Mouse (Mus musculus) kidney, embryonic 14.5 days (tissue): ENCODE measurements around the gene Zfr2. TPM values are rescaled to one million over a fixed set of nuclear protein-coding genes. Genes with fewer than 3 reads are reported as not detected.
A peak's percentile ranks its signal among the peaks of the same experiment; 100 is the strongest.

ENCODE experiments used
- ATAC-seq: fragments of 200-750 bp; cut with Nextera tagmentation; 2 replicates; pipeline ENCODE4 v1.8.0; 2017; ENCODE audit warnings: moderate number of reproducible peaks, mild to moderate bottlenecking, moderate TSS enrichment, moderate library complexity; ENCODE audit not compliant: low FRiP score, low TSS enrichment
- H3K27ac ChIP-seq: fragments of 300-500 bp; sonication (generic); 2 replicates; pipeline ENCODE4 v1.5.1; 2014; ENCODE audit warnings: low read depth, mild to moderate bottlenecking, low read length, moderate library complexity, mixed read lengths
- H3K27me3 ChIP-seq: fragments of 300-500 bp; sonication (generic); 2 replicates; pipeline ENCODE4 v1.6.1; 2014; ENCODE audit warnings: mild to moderate bottlenecking, low read length; ENCODE audit not compliant: control insufficient read depth, insufficient read depth
- H3K36me3 ChIP-seq: fragments of 300-500 bp; sonication (generic); 2 replicates; pipeline ENCODE4 v1.6.1; 2014; ENCODE audit warnings: low read length, mixed read lengths; ENCODE audit not compliant: control insufficient read depth, insufficient read depth
- H3K4me1 ChIP-seq: fragments of 300-500 bp; sonication (generic); 2 replicates; pipeline ENCODE4 v1.6.1; 2014; ENCODE audit warnings: low read length, mixed read lengths; ENCODE audit not compliant: control insufficient read depth, insufficient read depth
- H3K4me2 ChIP-seq: fragments of 300-500 bp; sonication (generic); replicated peaks from 2 replicates; pipeline ENCODE4 v1.6.1; 2014; ENCODE audit warnings: low read depth, mild to moderate bottlenecking, low read length
- H3K4me3 ChIP-seq: fragments of 300-500 bp; sonication (generic); 2 replicates; pipeline ENCODE4 v1.5.1; 2014; ENCODE audit warnings: mild to moderate bottlenecking, low read length
- H3K9ac ChIP-seq: fragments of 300-500 bp; sonication (generic); 2 replicates; pipeline ENCODE4 v1.6.1; 2014; ENCODE audit warnings: low read depth, mild to moderate bottlenecking, low read length, moderate library complexity
- H3K9me3 ChIP-seq: fragments of 300-500 bp; sonication (generic); 2 replicates; pipeline ENCODE4 v1.6.1; 2016; ENCODE audit warnings: low read length; ENCODE audit not compliant: control insufficient read depth
- WGBS: fragments of 180-500 bp; shearing (Covaris S2); extraction: QIAGEN DNeasy Blood & Tissue Kit; methylation state at CpG from one replicate; pipeline ENCODE4 v1.1.7; 2014; 5-methylcytosine and 5-hydroxymethylcytosine counted together
- polyA plus RNA-seq: library from polyadenylated mRNA; unstranded; fragments of >200 nt; fragmentation: Nextera tagmentation; extraction: Ambion mirVana; gene quantifications from 2 replicates; pipeline ENCODE4 v1.2.1, GENCODE M21; 2014

The Zfr2 gene
- polyA plus RNA-seq, 1 experiment from 2014 or later = 4.5 TPM

DNA sequence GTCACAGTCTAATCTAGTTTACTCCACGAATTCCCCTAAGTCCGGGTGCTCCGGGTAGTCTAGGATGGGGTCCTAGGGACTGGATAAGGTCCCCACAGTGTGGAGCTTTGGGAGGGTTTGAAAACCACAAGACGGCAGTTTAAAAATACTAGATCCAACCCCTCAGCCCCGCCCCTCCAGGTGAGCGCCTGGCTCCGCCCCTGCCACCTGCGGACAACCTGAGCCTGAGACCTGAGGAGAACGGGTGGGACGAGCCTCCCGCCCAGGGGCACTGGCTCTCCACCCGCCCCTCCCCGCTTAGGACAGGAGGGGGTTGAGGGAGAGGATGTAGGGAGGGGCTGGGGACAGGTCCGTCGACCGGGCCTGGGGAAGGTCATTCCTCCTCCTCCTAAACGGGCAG lies 51.8 kb downstream of the Zfr2 start:
- H3K4me3 ChIP-seq = peak overlapping the region; percentile 52
- no peaks in the 10 kb centered on the region for H3K9me3 ChIP-seq
- peaks cover 24% of the 10 kb centered on the region for H3K27me3 ChIP-seq
- H3K27ac ChIP-seq = peak overlapping the region; percentile 42; the same call in 1 of the 2 replicates
- ATAC-seq = no peak; the same call in 1 of the 2 replicates
- H3K9ac ChIP-seq = peak overlapping the region; percentile 34
- H3K4me1 ChIP-seq = peaks cover 16% of the 10 kb centered on the region; the same call in 1 of the 2 replicates
- H3K36me3 ChIP-seq = no peaks in the 10 kb centered on the region
- 12% methylated on average over 17 of the region's 17 CpGs for WGBS
- H3K4me2 ChIP-seq = peak overlapping the region; percentile 85

DNA sequence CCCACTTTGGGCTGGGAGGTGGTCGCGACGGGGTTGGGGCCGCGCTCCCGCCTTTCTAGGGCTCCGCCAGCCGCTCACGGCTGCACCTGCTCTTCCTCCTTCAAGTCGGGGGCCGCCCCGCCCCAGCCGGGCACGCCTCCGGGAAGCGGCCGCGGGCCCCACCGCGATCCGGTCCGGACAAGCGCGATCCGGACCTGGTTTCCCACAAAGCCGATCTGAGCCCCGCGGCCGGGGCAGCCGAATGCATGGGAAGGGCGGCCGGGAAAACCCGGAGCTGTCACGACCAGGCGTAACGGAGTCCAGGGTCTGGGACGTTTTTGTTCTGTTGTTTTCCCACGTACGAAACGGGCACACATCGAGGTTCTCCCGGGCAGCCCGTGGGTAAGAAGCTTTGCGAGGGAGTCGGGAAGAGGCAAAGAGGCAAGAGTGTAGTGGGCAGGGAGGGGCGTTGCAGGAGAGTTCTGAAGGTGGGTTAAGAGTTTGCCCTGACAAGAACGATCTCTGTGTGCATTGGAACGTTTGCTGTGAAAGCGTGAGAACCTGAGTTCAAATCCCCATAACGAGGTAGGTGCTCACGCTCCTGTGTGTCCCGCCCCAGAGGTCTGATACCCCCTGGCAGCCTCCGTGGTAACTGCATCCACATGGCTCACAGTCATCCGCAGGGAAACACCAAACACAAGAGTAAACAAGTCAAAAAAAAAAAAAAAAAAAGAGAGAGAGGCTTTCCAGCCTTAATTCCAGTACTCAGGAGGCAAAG lies 52.9 kb downstream of the Zfr2 start:
- no peaks in the 10 kb centered on the region for H3K9me3 ChIP-seq
- peaks cover 16% of the 10 kb centered on the region; the same call in 1 of the 2 replicates for H3K4me1 ChIP-seq
- H3K4me3 ChIP-seq = peak overlapping the region; percentile 52
- peaks cover 33% of the 10 kb centered on the region for H3K27me3 ChIP-seq
- no peaks in the 10 kb centered on the region for H3K36me3 ChIP-seq
- peak overlapping the region; percentile 85 for H3K4me2 ChIP-seq
- ATAC-seq = peak; percentile 67
- no peak overlapping the region for H3K27ac ChIP-seq
- 2% methylated on average over 54 of the region's 54 CpGs for WGBS
- H3K9ac ChIP-seq = peak overlapping the region; percentile 65

DNA sequence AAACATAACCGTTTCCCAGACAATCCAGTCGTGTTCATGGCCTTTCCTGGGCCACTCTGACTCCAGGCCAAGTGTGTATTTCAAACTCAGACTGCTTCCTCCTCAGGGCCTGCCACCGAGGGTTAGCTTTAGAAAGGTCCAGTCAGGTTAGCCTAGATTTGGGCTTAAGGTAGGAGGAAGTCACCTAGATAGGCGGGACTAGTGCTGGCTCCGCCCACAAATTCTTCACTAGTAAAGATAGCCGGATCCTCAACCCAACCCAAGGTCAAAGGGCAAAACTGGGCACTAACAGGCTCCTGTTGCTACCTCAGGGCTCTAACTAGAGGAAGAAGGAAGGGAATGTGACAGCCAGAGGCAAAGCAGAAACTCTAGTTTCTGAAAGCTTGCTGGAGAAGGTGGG lies 53.6 kb downstream of the Zfr2 start:
- Histone ChIP-seq H3K4me1 (peaks cover 16% of the 10 kb centered on the region; the same call in 1 of the 2 replicates), H3K9me3 (no peaks in the 10 kb centered on the region), H3K9ac (no peak overlapping the region), H3K27ac (no peak overlapping the region), H3K4me3 (no peak overlapping the region; the same call in 1 of the 2 replicates), H3K27me3 (peaks cover 39% of the 10 kb centered on the region), H3K36me3 (no peaks in the 10 kb centered on the region), H3K4me2 (no peak overlapping the region)
- 38% methylated on average over 6 of the region's 6 CpGs for WGBS
- no peak for ATAC-seq

DNA sequence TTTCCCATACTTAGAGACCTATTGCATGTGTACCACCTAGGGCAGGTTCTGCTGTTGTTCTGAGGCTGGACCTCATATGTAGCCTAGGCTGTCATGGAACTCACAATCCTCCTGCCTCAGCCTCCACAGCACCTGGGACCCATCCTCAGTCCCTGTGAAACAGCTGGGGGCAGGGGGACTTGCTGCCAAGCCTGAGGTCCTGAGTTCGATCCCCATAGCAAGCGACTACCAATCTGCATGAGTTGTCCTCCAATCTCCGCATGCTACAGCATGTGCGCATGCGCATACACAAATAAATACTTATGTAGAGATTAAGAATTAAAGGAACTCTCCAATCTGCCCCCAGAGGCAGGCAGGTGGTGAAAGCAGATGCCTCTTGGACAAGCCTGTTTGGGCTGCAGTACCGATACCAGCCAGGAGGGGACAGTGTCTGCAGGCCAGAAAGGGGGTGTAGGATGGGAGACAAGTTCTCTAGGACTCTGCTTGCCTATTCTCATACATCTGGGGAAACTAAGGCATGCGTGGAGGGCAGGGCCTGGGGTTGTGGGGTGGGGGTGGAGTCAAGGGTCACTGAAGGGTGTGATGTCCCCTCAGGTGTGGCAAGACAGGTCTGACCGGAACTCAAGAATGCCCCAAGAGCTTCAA lies 54.7 kb downstream of the Zfr2 start:
- Histone ChIP-seq H3K27me3 (peaks cover 39% of the 10 kb centered on the region), H3K4me3 (no peak overlapping the region), H3K9ac (no peak overlapping the region), H3K36me3 (no peaks in the 10 kb centered on the region), H3K27ac (no peak overlapping the region), H3K9me3 (no peaks in the 10 kb centered on the region), H3K4me1 (peaks cover 16% of the 10 kb centered on the region; the same call in 1 of the 2 replicates), H3K4me2 (peak overlapping the region; percentile 17; the same call in 1 of the 2 replicates)
- WGBS = 63% methylated on average over 8 of the region's 8 CpGs
- no peak for ATAC-seq

DNA sequence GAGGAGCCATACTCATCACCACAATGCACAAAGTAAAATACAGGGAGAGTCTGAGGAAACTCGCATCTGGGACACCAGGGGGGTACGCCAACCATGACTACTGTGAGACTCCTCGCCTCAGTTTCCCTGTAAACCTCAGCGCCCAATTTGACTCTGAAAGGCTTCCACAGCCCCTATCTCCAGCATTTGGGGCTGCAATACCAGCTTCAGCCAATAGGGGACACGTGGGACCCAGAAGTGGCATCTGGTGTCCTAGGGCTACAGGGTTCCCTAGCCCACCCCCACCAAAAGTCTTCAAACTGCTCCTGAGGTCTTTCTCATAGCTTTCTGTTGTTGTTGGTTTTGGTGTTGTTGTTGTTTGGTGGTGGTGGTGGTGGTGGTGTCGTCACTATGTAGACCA lies 55.6 kb downstream of the Zfr2 start:
- no peak for ATAC-seq
- Histone ChIP-seq H3K4me3 (no peak overlapping the region), H3K4me2 (no peak overlapping the region), H3K9me3 (no peaks in the 10 kb centered on the region), H3K27ac (no peak overlapping the region), H3K27me3 (peaks cover 35% of the 10 kb centered on the region), H3K36me3 (no peaks in the 10 kb centered on the region), H3K4me1 (peaks cover 19% of the 10 kb centered on the region), H3K9ac (no peak overlapping the region)
- WGBS = 44% methylated on average over 6 of the region's 6 CpGs

DNA sequence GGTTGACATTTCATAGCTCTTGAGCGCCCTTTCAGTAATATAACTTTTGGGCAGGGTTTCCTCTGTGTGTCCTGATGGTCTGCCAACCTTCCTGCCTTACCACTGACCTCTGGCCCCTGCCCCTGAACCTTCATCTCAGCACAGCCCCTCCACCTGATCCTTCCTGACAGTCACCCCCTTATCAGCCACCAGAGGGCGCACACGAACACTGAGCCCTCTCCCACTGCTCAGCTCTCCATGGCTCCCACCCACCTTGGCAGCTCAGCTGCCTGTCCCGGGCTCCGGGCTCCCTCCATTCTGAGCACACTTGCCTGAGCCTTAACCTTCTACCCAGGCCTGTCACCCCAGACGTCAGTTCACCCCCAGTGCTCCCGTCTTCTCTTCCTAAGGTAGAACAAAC lies 56.3 kb downstream of the Zfr2 start:
- WGBS = 3% methylated on average over 7 of the region's 7 CpGs

DNA sequence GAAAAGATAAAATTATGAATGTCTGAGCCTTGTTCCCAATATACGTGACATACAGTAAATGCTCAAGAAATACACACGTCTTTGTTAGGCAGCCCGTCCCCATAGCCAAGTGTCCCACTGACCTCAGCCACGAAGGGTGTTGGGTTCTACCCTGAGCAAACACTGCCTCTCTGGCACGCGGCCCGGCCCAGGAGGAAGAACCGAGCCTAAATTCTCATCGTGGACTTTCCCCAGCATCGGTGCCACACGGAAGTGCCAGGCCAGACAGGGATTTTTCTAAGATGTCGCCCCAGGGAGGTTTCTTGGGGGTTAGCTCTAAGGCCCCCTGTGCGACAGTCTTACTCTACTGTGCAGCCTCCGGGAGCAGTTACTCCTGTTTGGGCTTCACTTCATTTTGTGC lies 56.9 kb downstream of the Zfr2 start:
- Histone ChIP-seq H3K4me1 (peaks cover 28% of the 10 kb centered on the region), H3K27me3 (peaks cover 23% of the 10 kb centered on the region), H3K36me3 (no peaks in the 10 kb centered on the region), H3K9me3 (no peaks in the 10 kb centered on the region), H3K27ac (no peak overlapping the region), H3K9ac (no peak overlapping the region), H3K4me3 (no peak overlapping the region), H3K4me2 (no peak overlapping the region)
- WGBS = 64% methylated on average over 14 of the region's 14 CpGs
- ATAC-seq = no peak

More for the DNA sequence above, 56.3 kb downstream of the Zfr2 start:
- Histone ChIP-seq H3K4me3 (no peak overlapping the region), H3K4me2 (no peak overlapping the region), H3K27me3 (peaks cover 28% of the 10 kb centered on the region), H3K36me3 (no peaks in the 10 kb centered on the region), H3K4me1 (peaks cover 24% of the 10 kb centered on the region), H3K27ac (no peak overlapping the region), H3K9ac (no peak overlapping the region), H3K9me3 (no peaks in the 10 kb centered on the region)
- no peak for ATAC-seq

DNA sequence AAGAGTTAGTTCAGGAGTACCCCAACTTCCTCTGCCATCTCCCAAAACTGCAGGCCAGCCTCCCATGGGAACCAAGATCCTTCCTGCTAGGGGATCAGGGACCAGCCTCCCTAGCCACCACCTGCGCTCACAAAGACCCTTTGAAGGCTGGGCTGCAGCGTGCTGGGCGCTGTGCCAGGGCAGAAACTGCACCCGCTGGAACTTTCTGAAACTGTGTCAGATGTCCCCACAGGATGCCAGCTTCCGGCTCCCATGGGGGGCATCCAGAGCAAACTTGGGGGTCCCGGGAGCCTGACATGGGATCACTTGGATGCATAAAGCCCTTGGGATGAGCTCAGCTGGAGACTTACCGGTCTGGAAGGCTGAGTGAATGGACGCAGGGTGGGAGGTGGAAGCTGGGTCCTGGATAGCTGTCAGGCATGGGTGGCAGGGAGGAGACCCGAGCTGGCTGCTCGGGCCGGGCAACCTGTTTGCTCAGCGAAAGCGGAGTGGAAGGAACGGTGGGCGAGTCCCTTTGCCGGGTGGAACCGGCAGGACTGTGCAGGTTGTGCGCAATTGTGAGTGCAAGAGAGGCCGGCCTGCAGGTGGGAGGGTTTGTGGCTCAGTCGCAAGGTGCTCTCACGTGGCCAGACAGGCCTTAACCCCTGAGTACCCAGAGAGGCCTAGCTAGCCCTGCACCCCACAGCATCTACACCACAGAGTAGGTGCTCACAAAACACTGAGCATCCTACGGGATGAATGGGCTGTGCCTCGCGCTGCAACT lies 57.9 kb downstream of the Zfr2 start:
- no peaks in the 10 kb centered on the region for H3K36me3 ChIP-seq
- WGBS = 17% methylated on average over 24 of the region's 24 CpGs
- H3K4me3 ChIP-seq = peak overlapping the region; percentile 29

More for the DNA sequence above, 57.9 kb downstream of the Zfr2 start:
- peak overlapping the region; percentile 36 for H3K4me2 ChIP-seq
- H3K27me3 ChIP-seq = peaks cover 16% of the 10 kb centered on the region
- H3K9ac ChIP-seq = peak overlapping the region; percentile 28; the same call in 1 of the 2 replicates
- no peaks in the 10 kb centered on the region for H3K9me3 ChIP-seq
- no peak for ATAC-seq
- H3K4me1 ChIP-seq = peaks cover 24% of the 10 kb centered on the region
- H3K27ac ChIP-seq = peak overlapping the region; percentile 30; the same call in 1 of the 2 replicates
